Mouse (Mus musculus): ENCODE results near the gene Nodal.

- TF ChIP-seq POLR2A (IDR thresholded peaks at IDR 0.05; ENCODE audit: borderline replicate concordance, extremely low read depth, low read depth, low read length) (no peak), CTCF (IDR thresholded peaks at IDR 0.05; ENCODE audit: insufficient read depth, low read length) (no peak)
Measured at GRCm38 (mm10) chr10:61369755-61370154, 48.0 kb upstream of the Nodal start.
